Mouse (Mus musculus): Measurements from ENCODE around the gene Tnrc18.

Gene Tnrc18

DNA sequence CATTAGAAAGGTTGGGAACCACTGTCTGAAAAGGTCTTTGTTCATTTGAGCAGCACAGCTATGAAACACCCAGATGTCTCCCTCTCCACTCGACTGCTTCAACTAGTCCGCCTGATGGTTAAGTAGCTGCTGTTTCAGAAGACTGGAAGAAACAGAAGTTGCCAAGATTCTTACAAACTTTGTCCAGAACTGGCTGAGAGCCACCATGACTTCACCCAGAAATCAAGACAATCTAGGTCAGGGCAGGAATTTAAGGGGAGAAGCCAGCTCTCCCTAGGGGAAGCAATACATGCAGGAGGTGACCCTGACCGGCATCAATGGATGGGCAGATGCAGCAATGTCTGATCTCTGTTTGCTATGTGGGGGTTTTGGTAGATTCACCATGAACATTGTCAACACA, 135.6 kb downstream of the Tnrc18 start:
- DNase-seq, result no peak

- DNase-seq, result no peak
These were observed 138.4 kb downstream of the Tnrc18 start for GRCm38 (mm10) chr5:142679065-142679464.

GRCm38 (mm10) chr5:142678141-142678571, 139.3 kb downstream of the Tnrc18 start:
- DNase-seq, result no peak
